Mouse (Mus musculus) MEL (cell line): Measurements from ENCODE around the gene Nsfl1c. TPM values are rescaled to one million over a fixed set of nuclear protein-coding genes. Genes with fewer than 3 reads are reported as not detected.
A peak's percentile ranks its signal among the peaks of the same experiment; 100 is the strongest.

Source experiments
- DNase-seq: peaks from one replicate; pipeline ENCODE4 v3.0.0; 2011; ENCODE audit warnings: low read depth, low spot score
- H3K27ac ChIP-seq: 2 replicates; pipeline ENCODE4 v1.5.1; 2012; ENCODE audit warnings: low read depth, mild to moderate bottlenecking, control low read depth, low read length, moderate library complexity; ENCODE audit not compliant: control insufficient read depth
- H3K27me3 ChIP-seq, 2 experiments: fragments of 150-350 bp in 1 of 2; sonication (generic) in 1 of 2; 2 replicates each; pipeline ENCODE4 v1.6.1; 2012; ENCODE audit warnings: low read length in 2 of 2, mild to moderate bottlenecking in 2 of 2, improper control_type of control experiment in 1 of 2, moderate library complexity in 1 of 2; ENCODE audit not compliant: insufficient read depth in 2 of 2, control insufficient read depth in 1 of 2
- H3K36me3 ChIP-seq, 2 experiments: 2 replicates each; pipeline ENCODE4 v1.6.1; 2012 to 2014; ENCODE audit warnings: low read length in 2 of 2, improper control_type of control experiment in 1 of 2, inconsistent platforms in 1 of 2, mild to moderate bottlenecking in 1 of 2; ENCODE audit not compliant: insufficient read depth in 2 of 2, control insufficient read depth in 1 of 2
- H3K4me1 ChIP-seq, 2 experiments: fragments of 150-350 bp in 1 of 2; sonication (generic) in 1 of 2; 2 replicates each; pipeline ENCODE4 v1.6.1; 2012; ENCODE audit warnings: low read length in 2 of 2, improper control_type of control experiment in 1 of 2, mild to moderate bottlenecking in 1 of 2; ENCODE audit not compliant: insufficient read depth in 2 of 2, control insufficient read depth in 1 of 2
- H3K4me3 ChIP-seq, 2 experiments: fragments of 150-350 bp in 1 of 2; sonication (generic) in 1 of 2; 2 replicates each; pipeline ENCODE4 v1.5.1; 2012; ENCODE audit warnings: low read depth in 2 of 2, low read length in 2 of 2, mild to moderate bottlenecking in 2 of 2, moderate library complexity in 2 of 2, control low read depth in 1 of 2, improper control_type of control experiment in 1 of 2; ENCODE audit not compliant: control insufficient read depth in 1 of 2, insufficient read depth in 1 of 2
- H3K79me2 ChIP-seq: 2 replicates; pipeline ENCODE4 v1.6.1; 2012; ENCODE audit warnings: mild to moderate bottlenecking, low read length, moderate library complexity; ENCODE audit not compliant: control insufficient read depth, poor library complexity, insufficient read depth
- H3K9ac ChIP-seq: 2 replicates; pipeline ENCODE4 v1.6.1; 2012; ENCODE audit warnings: low read depth, mild to moderate bottlenecking, control low read depth, low read length, moderate library complexity; ENCODE audit not compliant: control insufficient read depth, poor library complexity, severe bottlenecking
- H3K9me3 ChIP-seq: fragments of 150-350 bp; sonication (generic); replicated peaks from 2 replicates; pipeline ENCODE4 v1.6.1; 2012; ENCODE audit warnings: mild to moderate bottlenecking, low read length, improper control_type of control experiment, moderate library complexity; ENCODE audit not compliant: insufficient read depth
- BHLHE40 ChIP-seq: IDR thresholded peaks from 2 replicates; pipeline ENCODE4 v1.6.1; 2012; ENCODE audit warnings: low read depth, mild to moderate bottlenecking, inconsistent platforms, low read length, improper control_type of control experiment, borderline replicate concordance
- CHD1 ChIP-seq: IDR thresholded peaks from 2 replicates; pipeline ENCODE4 v1.6.1; 2012; ENCODE audit warnings: low read depth, mild to moderate bottlenecking, inconsistent platforms, low read length, improper control_type of control experiment
- CHD2 ChIP-seq: IDR thresholded peaks from 2 replicates; pipeline ENCODE4 v1.6.1; 2011; ENCODE audit warnings: low read length, improper control_type of control experiment
- CTCF ChIP-seq, 3 experiments: IDR thresholded peaks in 2 of 3; conservative IDR thresholded peaks in 1 of 3; 2 replicates each; pipeline ENCODE4 v1.5.1; 2011 to 2012; ENCODE audit warnings: low read length in 3 of 3, low read depth in 2 of 3, mild to moderate bottlenecking in 2 of 3, improper control_type of control experiment in 1 of 3, inconsistent platforms in 1 of 3, mixed read lengths in 1 of 3, moderate library complexity in 1 of 3; ENCODE audit not compliant: control insufficient read depth in 1 of 3, insufficient read depth in 1 of 3, poor library complexity in 1 of 3, severe bottlenecking in 1 of 3
- ELF1 ChIP-seq: IDR thresholded peaks from 2 replicates; pipeline ENCODE4 v1.6.1; 2014; ENCODE audit warnings: low read depth, mild to moderate bottlenecking, inconsistent platforms, low read length, improper control_type of control experiment, moderate library complexity
- EP300 ChIP-seq, 2 experiments: IDR thresholded peaks; 2 replicates each; pipeline ENCODE4 v1.6.1; 2011; ENCODE audit warnings: improper control_type of control experiment in 2 of 2, low read length in 2 of 2, low read depth in 1 of 2, mild to moderate bottlenecking in 1 of 2
- ETS1 ChIP-seq: IDR thresholded peaks from 2 replicates; pipeline ENCODE4 v1.6.1; 2012; ENCODE audit warnings: low read depth, mild to moderate bottlenecking, inconsistent platforms, low read length, improper control_type of control experiment, moderate library complexity
- GABPA ChIP-seq: IDR thresholded peaks from 2 replicates; pipeline ENCODE4 v1.6.1; 2012; ENCODE audit warnings: low read depth, mild to moderate bottlenecking, inconsistent platforms, low read length, improper control_type of control experiment, moderate library complexity
- GATA1 ChIP-seq: IDR thresholded peaks from 2 replicates; pipeline ENCODE4 v1.6.1; 2011; ENCODE audit warnings: low read depth, low read length, improper control_type of control experiment
- HCFC1 ChIP-seq: IDR thresholded peaks from 2 replicates; pipeline ENCODE4 v1.6.1; 2012; ENCODE audit warnings: low read depth, mild to moderate bottlenecking, inconsistent platforms, low read length, improper control_type of control experiment, moderate library complexity
- JUND ChIP-seq: IDR thresholded peaks from 2 replicates; pipeline ENCODE4 v1.6.1; 2011; ENCODE audit warnings: low read depth, mild to moderate bottlenecking, improper control_type of control experiment, low read length
- MAFK ChIP-seq: IDR thresholded peaks from 2 replicates; pipeline ENCODE4 v1.6.1; 2011; ENCODE audit warnings: low read depth, mild to moderate bottlenecking, low read length, improper control_type of control experiment, borderline replicate concordance
- MXI1 ChIP-seq: IDR thresholded peaks from 2 replicates; pipeline ENCODE4 v1.6.1; 2011; ENCODE audit warnings: mild to moderate bottlenecking, low read depth, low read length, improper control_type of control experiment
- POLR2A ChIP-seq, 2 experiments: IDR thresholded peaks; 2 replicates each; pipeline ENCODE4 v1.6.1; 2011 to 2012; ENCODE audit warnings: low read length in 2 of 2, mild to moderate bottlenecking in 2 of 2, control low read depth in 1 of 2, improper control_type of control experiment in 1 of 2, low read depth in 1 of 2, moderate library complexity in 1 of 2; ENCODE audit not compliant: control insufficient read depth in 1 of 2, insufficient read depth in 1 of 2, poor library complexity in 1 of 2
- POLR2AphosphoS2 ChIP-seq: IDR thresholded peaks from 2 replicates; pipeline ENCODE4 v1.6.1; 2011; ENCODE audit warnings: low read length, improper control_type of control experiment
- POLR2AphosphoS5 ChIP-seq: IDR thresholded peaks from 2 replicates; pipeline ENCODE4 v1.6.1; 2012; ENCODE audit warnings: low read depth, borderline replicate concordance, mild to moderate bottlenecking, inconsistent platforms, low read length, moderate library complexity, mixed read lengths
- RAD21 ChIP-seq: IDR thresholded peaks from 2 replicates; pipeline ENCODE4 v1.6.1; 2011; ENCODE audit warnings: mild to moderate bottlenecking, low read depth, low read length, improper control_type of control experiment
- RCOR1 ChIP-seq: IDR thresholded peaks from 2 replicates; pipeline ENCODE4 v1.6.1; 2012; ENCODE audit warnings: low read depth, mild to moderate bottlenecking, inconsistent platforms, low read length, improper control_type of control experiment
- SIN3A ChIP-seq: IDR thresholded peaks from 2 replicates; pipeline ENCODE4 v1.6.1; 2012; ENCODE audit warnings: low read length, improper control_type of control experiment, inconsistent platforms
- SMC3 ChIP-seq: IDR thresholded peaks from 2 replicates; pipeline ENCODE4 v1.6.1; 2011; ENCODE audit warnings: low read depth, low read length, improper control_type of control experiment
- TAL1 ChIP-seq: IDR thresholded peaks from 2 replicates; pipeline ENCODE4 v1.6.1; 2012; ENCODE audit warnings: mild to moderate bottlenecking, inconsistent platforms, low read length, moderate library complexity, mixed read lengths
- TCF12 ChIP-seq: IDR thresholded peaks from 2 replicates; pipeline ENCODE4 v1.6.1; 2014; ENCODE audit warnings: low read depth, mild to moderate bottlenecking, inconsistent platforms, low read length, improper control_type of control experiment, moderate library complexity
- UBTF ChIP-seq: IDR thresholded peaks from 2 replicates; pipeline ENCODE4 v1.6.1; 2012; ENCODE audit warnings: low read depth, mild to moderate bottlenecking, inconsistent platforms, low read length, improper control_type of control experiment, moderate library complexity, borderline replicate concordance; ENCODE audit not compliant: insufficient read depth
- USF1 ChIP-seq: IDR thresholded peaks from 2 replicates; pipeline ENCODE4 v1.6.1; 2014; ENCODE audit warnings: low read depth, mild to moderate bottlenecking, inconsistent platforms, low read length, improper control_type of control experiment, moderate library complexity
- ZMIZ1 ChIP-seq: IDR thresholded peaks from 2 replicates; pipeline ENCODE4 v1.6.1; 2012; ENCODE audit warnings: low read depth, mild to moderate bottlenecking, inconsistent platforms, low read length, improper control_type of control experiment, moderate library complexity
- ZNF384 ChIP-seq: IDR thresholded peaks from 2 replicates; pipeline ENCODE4 v1.6.1; 2012; ENCODE audit warnings: low read depth, mild to moderate bottlenecking, inconsistent platforms, low read length, improper control_type of control experiment
- polyA plus RNA-seq, 2 experiments: library from polyadenylated mRNA; stranded (reverse) in 1 of 2; unstranded in 1 of 2; fragments of >175 nt in 1 of 2; fragments of >200 nt in 1 of 2; gene quantifications; 2 replicates each; pipeline versions ENCODE4 v1.2.1 to v1.2.4; 2012; ENCODE audit warnings: low replicate concordance in 2 of 2, low read depth in 1 of 2; ENCODE audit not compliant: insufficient read length in 2 of 2, insufficient read depth in 1 of 2, missing spikeins in 1 of 2
- total RNA-seq: library from RNA; depleted of rRNA; stranded (reverse); fragments of 300-350 nt; gene quantifications from 2 replicates; pipeline ENCODE4 v1.2.3, GENCODE M21; 2012

Gene Nsfl1c
- total and polyA plus RNA-seq, 3 experiments, result 182 to 394 (median 260) TPM

- no peak for TF ChIP-seq ETS1
- TF ChIP-seq GABPA, result no peak
- TF ChIP-seq UBTF, result no peak
- no peak for TF ChIP-seq CTCF (IDR thresholded peaks at IDR 0.05 in 2 of 3, conservative IDR thresholded peaks at IDR 0.05 in 1 of 3; ENCODE audit: control insufficient read depth in 1 of 3, insufficient read depth in 1 of 3, low read depth in 2 of 3, low read length in 3 of 3, poor library complexity in 1 of 3, severe bottlenecking in 1 of 3)
- no peaks in the 10 kb centered on the region for H3K9me3 ChIP-seq
- no peak overlapping the region for H3K4me3 ChIP-seq
- DNase-seq, result no peak
- H3K79me2 ChIP-seq, result no peaks in the 10 kb centered on the region
- no peaks in the 10 kb centered on the region for H3K27me3 ChIP-seq
- H3K9ac ChIP-seq, result no peak overlapping the region
- H3K36me3 ChIP-seq, result peaks cover 0 to 4% of the 10 kb centered on the region in 2 experiments; a peak in 2 of 4 replicates
- no peak overlapping the region for H3K27ac ChIP-seq
- no peaks in the 10 kb centered on the region for H3K4me1 ChIP-seq
These were observed 25.0 kb downstream of the Nsfl1c start for GRCm38 (mm10) chr2:151519000-151519399.

DNA sequence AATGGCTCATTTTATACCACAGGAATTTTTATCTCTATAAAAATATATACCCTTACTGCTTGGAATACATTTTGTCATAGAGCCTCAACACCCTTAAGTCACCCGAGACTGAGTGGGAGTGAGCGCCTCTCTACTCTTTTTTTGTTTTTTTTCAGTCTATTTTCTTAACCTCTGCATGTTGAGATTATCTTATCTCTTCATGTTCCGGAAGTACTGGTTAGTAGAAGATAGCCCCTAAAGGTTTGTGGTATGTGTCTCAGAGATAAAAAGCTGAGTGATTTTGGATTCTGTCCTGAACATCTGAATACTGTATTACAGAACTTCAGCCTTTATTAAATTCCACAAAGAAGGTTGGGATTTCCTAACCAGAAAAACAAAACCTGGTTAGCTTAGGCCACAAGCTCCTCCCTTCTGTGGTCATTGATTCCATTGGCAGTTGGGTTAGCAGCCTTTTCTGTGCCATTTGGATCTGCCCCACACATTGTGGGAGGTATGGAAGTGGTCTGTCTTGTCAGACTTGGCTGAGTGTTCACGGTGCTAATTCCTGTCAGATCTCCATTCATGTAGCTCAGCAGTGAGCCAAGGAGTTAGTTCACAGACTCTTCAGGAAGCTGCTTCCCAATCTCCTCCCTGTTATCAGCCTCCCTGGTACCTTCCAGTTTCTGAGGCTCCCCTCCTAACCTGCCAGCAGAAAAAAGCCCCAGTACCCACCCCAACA, 30.5 kb downstream of the Nsfl1c start:
- no peak overlapping the region for H3K9ac ChIP-seq
- no peaks in the 10 kb centered on the region for H3K27me3 ChIP-seq
- H3K79me2 ChIP-seq, result no peaks in the 10 kb centered on the region
- no peak overlapping the region for H3K27ac ChIP-seq
- DNase-seq, result peak; percentile 49
- H3K4me1 ChIP-seq, result peaks cover 3 to 10% of the 10 kb centered on the region in 2 experiments
- no peaks in the 10 kb centered on the region for H3K9me3 ChIP-seq
- peaks cover 0 to 18% of the 10 kb centered on the region in 2 experiments; a peak in 2 of 4 replicates for H3K36me3 ChIP-seq
- TF ChIP-seq POLR2AphosphoS5, result no peak
- TF ChIP-seq UBTF, result no peak
- peak; percentile 87 for TF ChIP-seq ETS1
- TF ChIP-seq TAL1, result peak; percentile 81
- TF ChIP-seq BHLHE40, result peak; percentile 59; the same call in 1 of the 2 replicates
- TF ChIP-seq JUND, result no peak
- TF ChIP-seq CHD2, result no peak
- TF ChIP-seq MAFK, result peak; percentile 74; the same call in 1 of the 2 replicates
- TF ChIP-seq RCOR1, result peak; percentile 100
- peak; percentile 94 to 95 for TF ChIP-seq EP300 (IDR thresholded peaks at IDR 0.05; ENCODE audit: low read depth in 1 of 2, low read length in 2 of 2)
- peak; percentile 98 for TF ChIP-seq GATA1
- TF ChIP-seq POLR2A (IDR thresholded peaks at IDR 0.05; ENCODE audit: control insufficient read depth in 1 of 2, insufficient read depth in 1 of 2, low read depth in 1 of 2, low read length in 2 of 2, poor library complexity in 1 of 2), result no peak
- no peak for TF ChIP-seq RAD21
- peak; percentile 87 for TF ChIP-seq ZNF384
- TF ChIP-seq POLR2AphosphoS2, result 0 out of 2 replicates have a peak, but pooled peaks have one; percentile 52
- no peak for TF ChIP-seq USF1
- TF ChIP-seq HCFC1, result no peak
- peak; percentile 80 for TF ChIP-seq SIN3A
- no peak for TF ChIP-seq CHD1
- no peak for TF ChIP-seq ELF1
- TF ChIP-seq ZMIZ1, result no peak
- peak; percentile 98 for TF ChIP-seq TCF12
- peak; percentile 56; the same call in 1 of the 2 replicates for TF ChIP-seq MXI1
- no peak for TF ChIP-seq CTCF (IDR thresholded peaks at IDR 0.05 in 2 of 3, conservative IDR thresholded peaks at IDR 0.05 in 1 of 3; ENCODE audit: control insufficient read depth in 1 of 3, insufficient read depth in 1 of 3, low read depth in 2 of 3, low read length in 3 of 3, poor library complexity in 1 of 3, severe bottlenecking in 1 of 3)
- TF ChIP-seq SMC3, result no peak
- no peak overlapping the region for H3K4me3 ChIP-seq
